Mouse (Mus musculus) thymus, adult 2 months (tissue): Measurements from ENCODE around the gene Cyb561d2.

Experiments
- CTCF ChIP-seq: fragments of 200-500 bp; IDR thresholded peaks from 2 replicates; pipeline ENCODE4 v1.5.1; 2012; ENCODE audit warnings: mild to moderate bottlenecking, control low read depth, low read length, moderate library complexity, borderline replicate concordance; ENCODE audit not compliant: control insufficient read depth, poor library complexity, insufficient read depth; ENCODE audit errors: extremely low read depth
- POLR2A ChIP-seq: fragments of 200-500 bp; IDR thresholded peaks from 2 replicates; pipeline ENCODE4 v1.6.1; 2012; ENCODE audit warnings: mild to moderate bottlenecking, low read length, control low read depth, moderate library complexity; ENCODE audit not compliant: control insufficient read depth, poor library complexity, insufficient read depth; ENCODE audit errors: extremely low read depth

- TF ChIP-seq POLR2A = no peak
- no peak for TF ChIP-seq CTCF
These were observed 3.8 kb downstream of the Cyb561d2 start for GRCm38 (mm10) chr9:107538231-107538630.
